Mouse (Mus musculus): Measurements from ENCODE around the gene Pla2g12a. TPM values are rescaled to one million over a fixed set of nuclear protein-coding genes. Genes with fewer than 3 reads are reported as not detected.

The Pla2g12a gene
- polyA plus RNA-seq, 1 experiment from 2014 or later, result 24.9 TPM

DNA sequence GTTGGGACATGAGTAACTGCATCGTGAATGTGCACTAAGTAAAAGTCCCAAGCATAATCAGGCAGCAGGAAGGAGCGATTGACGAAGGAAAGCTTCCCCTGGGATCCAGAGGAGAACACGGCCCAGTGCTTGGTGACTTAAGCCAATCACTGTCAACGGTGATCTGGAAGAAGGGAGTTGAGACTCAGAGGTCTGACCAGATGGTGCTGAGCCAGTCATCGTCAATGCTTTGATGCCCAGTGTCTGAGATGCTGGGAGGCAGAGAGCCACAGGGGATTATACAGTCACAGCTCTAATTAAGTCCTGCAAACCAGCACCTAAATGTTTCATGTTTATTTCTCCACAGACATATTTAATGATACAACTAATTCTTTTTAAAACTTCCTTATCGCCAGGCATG lies 60.7 kb downstream of the Pla2g12a start:
- no peak overlapping the region for H3K9ac ChIP-seq (replicated peaks)
- WGBS, result 51% methylated on average over 7 of the region's 7 CpGs
- ATAC-seq, result no peak

DNA sequence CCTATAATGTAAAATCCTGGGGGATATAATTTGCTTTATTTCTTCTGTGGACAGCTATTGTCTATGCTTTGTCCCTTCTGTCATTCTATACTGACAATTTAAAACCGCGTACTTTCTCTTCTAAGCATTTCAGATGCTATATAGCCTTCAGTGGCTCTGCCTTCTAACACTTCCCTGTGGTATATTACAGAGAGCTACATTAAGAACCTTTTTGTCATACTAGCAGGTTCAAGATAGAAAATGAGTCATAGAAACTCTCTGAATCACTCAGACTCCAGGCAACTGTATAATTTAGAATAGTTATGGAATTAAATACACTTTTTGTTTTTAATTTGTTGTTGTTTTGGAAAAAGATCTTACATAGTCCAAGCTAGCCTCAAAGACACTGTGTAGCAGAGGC lies 62.4 kb downstream of the Pla2g12a start:
- no peak for ATAC-seq
- H3K9ac ChIP-seq (replicated peaks), result no peak overlapping the region
- 96% methylated on average over 2 of the region's 2 CpGs for WGBS
- no peak overlapping the region for H3K4me3 ChIP-seq (replicated peaks)
- no peak overlapping the region for H3K4me2 ChIP-seq (replicated peaks)
- no peaks in the 10 kb centered on the region for H3K27me3 ChIP-seq
- no peak overlapping the region for H3K27ac ChIP-seq
- H3K36me3 ChIP-seq, result no peaks in the 10 kb centered on the region
- no peaks in the 10 kb centered on the region for H3K4me1 ChIP-seq (replicated peaks)
- H3K9me3 ChIP-seq, result no peaks in the 10 kb centered on the region

More for the DNA sequence above, 60.7 kb downstream of the Pla2g12a start:
- no peaks in the 10 kb centered on the region for H3K4me1 ChIP-seq (replicated peaks)
- no peak overlapping the region for H3K4me3 ChIP-seq (replicated peaks)
- H3K36me3 ChIP-seq, result no peaks in the 10 kb centered on the region
- H3K4me2 ChIP-seq (replicated peaks), result no peak overlapping the region
- H3K27me3 ChIP-seq, result no peaks in the 10 kb centered on the region
- H3K27ac ChIP-seq, result no peak overlapping the region
- no peaks in the 10 kb centered on the region for H3K9me3 ChIP-seq

DNA sequence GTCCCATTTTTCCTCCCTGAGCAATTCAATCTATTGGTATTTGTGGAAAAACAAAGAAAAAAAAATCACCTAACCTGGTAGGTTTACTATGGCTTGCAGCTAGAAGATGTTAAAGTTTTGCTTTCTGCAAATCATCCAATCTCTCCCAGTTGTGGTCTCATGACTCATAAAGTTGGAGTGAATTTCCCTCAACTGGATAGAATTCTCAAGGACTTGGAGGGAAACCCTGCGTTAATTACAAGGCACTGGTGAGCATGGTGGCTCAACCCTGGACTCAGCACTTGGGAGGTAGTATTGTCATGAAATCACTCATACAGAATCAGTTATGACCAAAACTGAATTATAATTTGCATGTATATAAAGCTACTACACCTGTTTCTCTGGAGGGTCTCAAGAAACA lies 62.9 kb downstream of the Pla2g12a start:
- Histone ChIP-seq H3K27me3 (no peaks in the 10 kb centered on the region), H3K9me3 (no peaks in the 10 kb centered on the region), H3K4me3 (replicated peaks) (no peak overlapping the region), H3K9ac (replicated peaks) (no peak overlapping the region), H3K27ac (no peak overlapping the region), H3K36me3 (no peaks in the 10 kb centered on the region), H3K4me2 (replicated peaks) (no peak overlapping the region), H3K4me1 (replicated peaks) (no peaks in the 10 kb centered on the region)
- WGBS, result 93% methylated on average over 1 of the region's 1 CpGs
- ATAC-seq, result no peak

DNA sequence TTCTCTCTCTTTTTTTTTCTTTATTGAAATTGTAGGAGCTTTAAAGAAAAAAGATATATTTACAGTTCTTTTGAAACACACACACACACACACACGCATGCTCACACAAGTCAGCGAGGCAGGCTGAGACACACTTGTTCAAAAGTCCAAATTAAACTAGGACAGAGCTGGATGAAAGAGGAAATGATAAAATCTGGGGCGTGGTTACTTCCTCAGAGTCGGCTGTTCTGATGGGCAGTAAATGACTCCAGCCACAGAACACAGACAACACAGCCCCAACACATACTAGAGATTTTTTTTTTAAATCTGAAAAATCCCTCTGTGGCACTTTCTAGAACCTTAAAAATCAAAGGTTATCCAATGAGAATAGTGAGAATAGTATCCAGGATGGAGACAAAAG lies 65.4 kb downstream of the Pla2g12a start:
- 89% methylated on average over 4 of the region's 4 CpGs for WGBS
- Histone ChIP-seq H3K4me1 (replicated peaks) (no peaks in the 10 kb centered on the region), H3K4me2 (replicated peaks) (no peak overlapping the region), H3K27me3 (no peaks in the 10 kb centered on the region), H3K4me3 (replicated peaks) (no peak overlapping the region), H3K9ac (replicated peaks) (no peak overlapping the region), H3K36me3 (no peaks in the 10 kb centered on the region), H3K9me3 (no peaks in the 10 kb centered on the region), H3K27ac (no peak overlapping the region)
- no peak for ATAC-seq

Other genes starting within 250 kb of the Pla2g12a start
- 1.9 TPM in 2 replicates for gene Egf, start 123.3 kb upstream of the Pla2g12a start, polyA plus RNA-seq (2015; fragmentation: Nextera tagmentation; extraction: Ambion mirVana)
- not detected in 2 replicates for gene Lrit3, start 74.6 kb upstream of the Pla2g12a start, polyA plus RNA-seq (2015; fragmentation: Nextera tagmentation; extraction: Ambion mirVana)
- gene Rrh, start 56.0 kb upstream of the Pla2g12a start, polyA plus RNA-seq (2015; fragmentation: Nextera tagmentation; extraction: Ambion mirVana), result 0.17 TPM in 1 of 2 replicates, not detected in the other
- 44.4 and 46.0 TPM in 2 replicates for gene Gar1, start 47.2 kb upstream of the Pla2g12a start, polyA plus RNA-seq (2015; fragmentation: Nextera tagmentation; extraction: Ambion mirVana)
- gene Cfi, start 42.7 kb upstream of the Pla2g12a start, polyA plus RNA-seq (2015; fragmentation: Nextera tagmentation; extraction: Ambion mirVana), result 0.50 and 0.52 TPM in 2 replicates
- gene Casp6, start 22.8 kb downstream of the Pla2g12a start, polyA plus RNA-seq (2015; fragmentation: Nextera tagmentation; extraction: Ambion mirVana), result 35.1 and 39.5 TPM in 2 replicates
- 3.9 TPM in 2 replicates for gene Mcub, start 91.6 kb downstream of the Pla2g12a start, polyA plus RNA-seq (2015; fragmentation: Nextera tagmentation; extraction: Ambion mirVana)
- 29.3 and 29.9 TPM in 2 replicates for gene Sec24b, start 182.9 kb downstream of the Pla2g12a start, polyA plus RNA-seq (2015; fragmentation: Nextera tagmentation; extraction: Ambion mirVana)

Measured in midbrain, embryonic 13.5 days (tissue).